Mouse (Mus musculus) midbrain, embryonic 12.5 days (tissue): ENCODE data around the gene March8. TPM values are rescaled to one million over a fixed set of nuclear protein-coding genes. Genes with fewer than 3 reads are reported as not detected.

Experiments used
- ATAC-seq: fragments of 200-750 bp; cut with Nextera tagmentation; 2 replicates; pipeline ENCODE4 v1.8.0; 2017; ENCODE audit warnings: low read depth, moderate TSS enrichment, moderate library complexity; ENCODE audit not compliant: low FRiP score
- H3K27ac ChIP-seq: fragments of 300-500 bp; sonication (generic); replicated peaks from 2 replicates; pipeline ENCODE4 v1.5.1; 2016; ENCODE audit warnings: mild to moderate bottlenecking
- H3K27me3 ChIP-seq: fragments of 300-500 bp; sonication (generic); 2 replicates; pipeline ENCODE4 v1.6.1; 2016; ENCODE audit warnings: mild to moderate bottlenecking
- H3K36me3 ChIP-seq: fragments of 300-500 bp; sonication (generic); 2 replicates; pipeline ENCODE4 v1.6.1; 2016
- H3K4me1 ChIP-seq: fragments of 300-500 bp; sonication (generic); 2 replicates; pipeline ENCODE4 v1.6.1; 2016
- H3K4me2 ChIP-seq: fragments of 300-500 bp; sonication (generic); replicated peaks from 2 replicates; pipeline ENCODE4 v1.6.1; 2016; ENCODE audit warnings: mild to moderate bottlenecking, moderate library complexity
- H3K4me3 ChIP-seq: fragments of 300-500 bp; sonication (generic); 2 replicates; pipeline ENCODE4 v1.5.1; 2016; ENCODE audit warnings: mild to moderate bottlenecking
- H3K9ac ChIP-seq: fragments of 300-500 bp; sonication (generic); replicated peaks from 2 replicates; pipeline ENCODE4 v1.6.1; 2016; ENCODE audit warnings: mild to moderate bottlenecking, moderate library complexity
- H3K9me3 ChIP-seq: fragments of 300-500 bp; sonication (generic); 2 replicates; pipeline ENCODE4 v1.6.1; 2016; ENCODE audit warnings: mild to moderate bottlenecking
- WGBS: fragments of 180-500 bp; shearing (Covaris S2); methylation state at CpG from one replicate; pipeline ENCODE4 v1.1.7; 2016; 5-methylcytosine and 5-hydroxymethylcytosine counted together
- polyA plus RNA-seq: library from polyadenylated mRNA; unstranded; fragments of >200 nt; fragmentation: Nextera tagmentation; extraction: Ambion mirVana; gene quantifications from 2 replicates; pipeline ENCODE4 v1.2.1, GENCODE M21; 2016

The March8 gene
- polyA plus RNA-seq, 1 experiment from 2014 or later: 54.6 TPM

DNA sequence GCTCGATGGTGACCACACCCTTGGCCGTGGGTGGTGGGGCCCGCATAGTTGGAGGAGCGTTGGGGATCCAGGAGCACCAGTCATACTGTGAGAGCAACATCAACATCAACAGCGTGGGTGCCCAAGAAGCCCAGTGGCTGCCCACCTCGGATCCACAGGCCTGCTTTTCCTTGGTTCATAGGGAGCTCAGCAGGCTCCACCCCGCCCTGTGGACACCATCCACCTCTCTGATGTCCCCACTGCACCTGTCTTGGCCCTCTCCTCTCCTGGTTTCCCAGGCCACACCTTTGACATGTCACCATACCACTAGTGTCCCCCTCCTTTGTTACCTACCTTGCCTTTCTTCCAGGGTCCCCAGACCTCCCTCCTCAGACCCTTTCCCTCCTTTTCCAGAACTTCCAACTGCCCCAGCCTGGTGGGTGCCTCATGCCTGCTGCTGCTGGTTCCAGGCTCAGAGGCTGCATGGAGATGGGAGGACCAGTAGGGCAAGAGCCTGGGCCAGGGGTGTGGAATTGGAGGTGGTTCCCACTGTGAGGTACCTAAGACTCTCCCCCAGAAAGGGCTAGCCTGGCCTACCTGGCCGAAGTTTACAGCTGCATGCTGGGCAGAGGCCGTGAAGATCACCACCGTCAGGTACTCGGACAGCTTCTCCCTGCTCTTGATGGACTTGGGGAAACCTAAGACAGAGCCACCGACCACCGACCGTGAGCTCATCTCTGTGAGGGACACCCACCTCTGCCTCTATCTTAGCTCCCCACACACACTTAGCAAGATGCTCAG is 74.9 kb downstream of the March8 start:
- H3K4me2 ChIP-seq: no peak overlapping the region
- no peak overlapping the region for H3K9ac ChIP-seq
- 93% methylated on average over 14 of the region's 14 CpGs for WGBS
- no peaks in the 10 kb centered on the region for H3K27me3 ChIP-seq
- no peaks in the 10 kb centered on the region for H3K9me3 ChIP-seq
- H3K4me3 ChIP-seq: no peak overlapping the region
- no peaks in the 10 kb centered on the region for H3K4me1 ChIP-seq
- H3K27ac ChIP-seq: no peak overlapping the region
- no peak for ATAC-seq
- 0 out of 2 replicates have a peak, but pooled peaks cover 12% of the 10 kb centered on the region for H3K36me3 ChIP-seq

DNA sequence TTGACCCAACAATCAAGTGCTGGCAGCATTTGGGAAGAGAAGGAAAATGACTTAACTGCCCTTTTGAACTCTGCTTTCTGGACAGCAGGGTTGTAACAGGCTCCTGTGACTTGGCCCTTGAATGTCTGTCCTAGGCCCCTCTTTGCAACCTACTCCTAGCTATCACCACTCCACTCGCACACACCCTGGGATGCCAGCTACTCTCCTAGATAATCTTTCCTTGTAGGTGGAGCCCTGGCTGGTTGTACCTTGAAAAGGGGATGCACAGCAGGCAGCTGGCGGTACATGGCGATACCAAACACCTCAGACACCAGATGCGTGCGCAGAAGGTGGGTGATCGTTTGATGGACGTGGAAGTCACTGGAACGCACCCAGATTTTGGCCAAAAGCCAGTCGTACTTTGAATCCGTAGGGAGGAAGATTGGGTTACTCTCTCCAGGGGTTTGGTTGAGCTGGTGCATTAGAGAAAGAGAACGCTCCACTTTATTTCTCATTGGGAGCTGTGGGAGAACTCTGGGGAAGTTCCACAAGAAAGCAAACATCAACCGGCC is 77.4 kb downstream of the March8 start:
- H3K4me1 ChIP-seq: no peaks in the 10 kb centered on the region
- H3K36me3 ChIP-seq: no peaks in the 10 kb centered on the region
- no peak overlapping the region for H3K27ac ChIP-seq
- no peaks in the 10 kb centered on the region for H3K27me3 ChIP-seq
- WGBS: 85% methylated on average over 12 of the region's 12 CpGs
- no peaks in the 10 kb centered on the region for H3K9me3 ChIP-seq
- H3K4me2 ChIP-seq: no peak overlapping the region
- H3K9ac ChIP-seq: no peak overlapping the region
- ATAC-seq: no peak
- no peak overlapping the region for H3K4me3 ChIP-seq

DNA sequence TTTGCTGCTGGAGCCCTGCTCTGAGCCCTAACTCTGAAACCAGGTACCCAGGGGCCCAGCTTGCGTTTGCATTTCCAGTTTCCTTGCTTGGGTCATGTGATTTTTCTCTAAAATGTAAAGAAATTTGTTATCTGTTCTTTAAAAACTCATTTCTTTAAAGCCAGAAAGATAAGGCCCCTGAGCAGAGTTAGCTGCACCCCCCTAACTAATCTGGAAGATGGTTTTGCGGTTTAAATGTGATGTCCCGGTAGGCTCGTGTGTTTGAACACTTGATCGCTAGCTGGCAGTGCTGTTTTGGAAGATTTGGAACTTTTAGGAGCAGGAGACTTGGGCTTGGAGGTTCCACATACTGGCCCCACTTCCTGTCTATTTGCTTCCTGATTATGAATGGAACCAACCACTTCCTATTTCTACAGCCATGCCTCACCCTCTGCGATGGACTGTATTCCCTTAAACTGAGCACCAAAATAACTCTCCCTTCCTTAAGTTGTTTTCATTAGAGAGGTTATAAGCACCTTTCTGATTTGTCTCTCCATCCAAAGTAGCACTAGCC is 78.3 kb downstream of the March8 start:
- H3K27me3 ChIP-seq: no peaks in the 10 kb centered on the region
- no peak overlapping the region for H3K9ac ChIP-seq
- 86% methylated on average over 6 of the region's 6 CpGs for WGBS
- H3K4me1 ChIP-seq: no peaks in the 10 kb centered on the region
- H3K36me3 ChIP-seq: no peaks in the 10 kb centered on the region
- no peaks in the 10 kb centered on the region for H3K9me3 ChIP-seq
- no peak for ATAC-seq
- no peak overlapping the region for H3K4me3 ChIP-seq
- H3K27ac ChIP-seq: no peak overlapping the region
- H3K4me2 ChIP-seq: no peak overlapping the region

DNA sequence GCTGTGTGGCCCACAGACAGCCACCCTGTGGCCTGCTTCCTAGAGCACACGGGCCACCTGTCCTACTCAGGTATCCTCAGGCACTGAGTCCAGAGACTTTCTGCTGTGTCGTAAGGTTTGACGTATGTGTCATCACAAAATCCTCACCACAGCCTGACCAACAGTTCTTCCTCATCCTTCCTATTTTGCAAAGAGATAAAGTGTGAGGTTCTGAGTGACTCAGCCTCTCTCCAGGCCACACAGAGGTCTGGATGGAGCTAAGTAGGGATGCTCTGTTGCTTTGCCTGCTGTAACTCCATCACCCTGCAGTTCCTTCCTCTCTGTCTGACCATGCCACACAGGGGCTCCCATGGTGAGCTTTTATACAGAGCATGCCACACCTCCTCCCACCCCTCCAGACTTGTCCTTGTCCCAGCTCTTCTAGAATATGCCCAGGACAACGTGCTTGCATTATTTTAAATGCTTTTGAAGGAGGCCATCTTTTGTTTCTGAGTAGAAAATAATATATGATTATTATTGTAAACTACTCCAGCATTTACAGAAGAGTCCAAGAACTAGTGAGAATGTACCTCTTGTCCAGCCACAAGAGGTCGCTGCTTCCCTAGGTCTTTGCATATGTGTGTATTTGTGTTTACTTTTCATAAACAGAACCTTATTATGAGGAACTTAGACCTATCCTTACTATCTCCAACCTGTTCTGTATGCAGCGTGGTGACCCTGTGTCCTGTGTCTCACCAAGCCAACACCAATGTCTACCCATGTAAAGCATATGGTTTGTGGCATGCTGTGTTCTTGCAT is 79.9 kb downstream of the March8 start:
- H3K4me3 ChIP-seq: no peak overlapping the region
- no peak overlapping the region for H3K27ac ChIP-seq
- no peaks in the 10 kb centered on the region for H3K27me3 ChIP-seq
- no peak overlapping the region for H3K4me2 ChIP-seq
- H3K36me3 ChIP-seq: no peaks in the 10 kb centered on the region
- no peaks in the 10 kb centered on the region for H3K4me1 ChIP-seq
- ATAC-seq: no peak
- H3K9ac ChIP-seq: no peak overlapping the region
- WGBS: 69% methylated on average over 6 of the region's 6 CpGs
- H3K9me3 ChIP-seq: no peaks in the 10 kb centered on the region

DNA sequence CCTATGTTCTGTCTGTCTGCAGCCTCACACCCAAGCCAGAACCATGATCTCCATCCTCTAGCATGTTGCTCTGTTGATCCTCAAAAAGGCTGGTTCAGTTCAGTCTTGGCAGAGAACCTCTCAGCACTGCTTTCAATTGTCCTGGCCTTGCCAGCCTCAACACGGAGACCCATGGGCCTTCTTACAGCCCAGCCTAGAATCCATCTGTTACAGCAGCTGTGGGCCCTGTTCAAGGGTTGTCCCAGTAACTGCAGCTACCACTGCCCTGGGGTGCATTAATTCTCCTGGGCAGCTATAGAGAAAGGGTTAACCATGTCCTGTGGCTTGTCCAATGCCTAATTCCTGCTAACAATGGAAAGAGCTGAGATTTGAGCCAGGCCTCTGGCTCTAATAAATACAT is 80.7 kb downstream of the March8 start:
- no peaks in the 10 kb centered on the region for H3K27me3 ChIP-seq
- no peak overlapping the region for H3K9ac ChIP-seq
- WGBS: 86% methylated on average over 1 of the region's 1 CpGs
- no peaks in the 10 kb centered on the region for H3K9me3 ChIP-seq
- no peak overlapping the region for H3K4me2 ChIP-seq
- H3K36me3 ChIP-seq: no peaks in the 10 kb centered on the region
- H3K4me3 ChIP-seq: no peak overlapping the region
- no peak for ATAC-seq
- H3K27ac ChIP-seq: no peak overlapping the region
- no peaks in the 10 kb centered on the region for H3K4me1 ChIP-seq

DNA sequence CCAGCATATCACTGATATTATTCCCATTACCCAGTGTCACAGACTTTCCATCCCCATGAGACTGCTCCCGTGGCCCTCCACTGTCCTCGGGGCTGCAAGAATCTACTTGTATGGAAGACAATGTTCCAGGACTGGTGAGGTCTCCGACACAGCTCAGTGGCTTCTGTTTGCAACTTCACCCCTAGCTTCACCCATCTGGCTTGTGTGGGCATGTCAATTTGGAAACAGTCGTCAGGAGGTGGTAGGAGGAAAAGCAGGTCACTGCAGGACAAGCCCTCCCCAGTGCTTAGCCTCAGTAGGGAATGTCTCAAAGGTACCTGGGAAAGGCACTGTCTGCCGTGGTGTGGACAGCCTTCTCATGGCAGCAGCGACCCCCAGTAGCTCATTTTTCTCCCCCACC is 81.9 kb downstream of the March8 start:
- Histone ChIP-seq H3K4me2 (no peak overlapping the region), H3K27ac (no peak overlapping the region), H3K27me3 (no peaks in the 10 kb centered on the region), H3K4me3 (no peak overlapping the region), H3K9me3 (no peaks in the 10 kb centered on the region), H3K9ac (no peak overlapping the region), H3K4me1 (no peaks in the 10 kb centered on the region), H3K36me3 (no peaks in the 10 kb centered on the region)
- no peak for ATAC-seq
- 81% methylated on average over 6 of the region's 6 CpGs for WGBS

DNA sequence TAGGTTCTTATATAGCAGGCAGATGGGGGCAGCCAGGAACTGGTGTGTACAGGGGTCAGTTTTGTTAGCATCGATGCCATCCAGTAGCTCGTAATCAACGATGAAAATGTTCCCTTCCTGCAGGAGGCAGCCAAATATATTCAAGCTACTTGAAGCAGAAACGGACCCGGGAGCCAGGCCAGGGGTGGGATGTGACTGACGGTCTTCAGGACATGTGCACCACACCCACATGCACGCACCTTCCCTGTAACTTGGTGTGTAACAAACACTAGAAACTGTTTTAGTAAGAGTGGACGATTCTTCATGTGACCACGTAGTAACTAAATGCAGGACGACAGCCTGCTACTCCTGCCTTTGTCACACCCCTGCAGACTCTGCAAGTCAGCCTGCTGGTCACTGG is 82.4 kb downstream of the March8 start:
- H3K27ac ChIP-seq: no peak overlapping the region
- 83% methylated on average over 10 of the region's 10 CpGs for WGBS
- no peak for ATAC-seq
- H3K9me3 ChIP-seq: no peaks in the 10 kb centered on the region
- no peak overlapping the region for H3K4me2 ChIP-seq
- no peak overlapping the region for H3K9ac ChIP-seq
- no peaks in the 10 kb centered on the region for H3K4me1 ChIP-seq
- no peaks in the 10 kb centered on the region for H3K36me3 ChIP-seq
- no peaks in the 10 kb centered on the region for H3K27me3 ChIP-seq
- no peak overlapping the region for H3K4me3 ChIP-seq

DNA sequence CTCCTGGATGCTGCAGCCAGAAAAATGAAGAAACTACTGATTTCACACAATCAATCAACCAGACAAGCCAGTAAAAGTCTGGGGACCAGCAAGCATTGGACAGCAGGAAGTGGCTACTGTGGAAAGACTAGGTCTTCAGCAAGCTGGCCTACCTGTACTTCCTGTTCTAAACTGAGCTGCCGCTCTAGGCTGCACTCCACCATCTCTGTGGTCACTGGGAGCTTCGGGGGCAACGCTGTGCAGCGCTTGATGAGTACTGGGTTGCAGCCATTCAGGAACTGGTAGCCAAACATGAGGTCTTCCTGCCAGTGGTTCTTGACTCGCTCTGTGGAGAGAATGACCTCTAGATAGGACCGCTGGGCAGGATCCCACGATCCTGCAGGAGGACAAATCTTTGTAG is 85.2 kb downstream of the March8 start:
- H3K27me3 ChIP-seq: no peaks in the 10 kb centered on the region
- H3K9me3 ChIP-seq: no peaks in the 10 kb centered on the region
- 92% methylated on average over 7 of the region's 7 CpGs for WGBS
- no peaks in the 10 kb centered on the region for H3K36me3 ChIP-seq
- no peak overlapping the region for H3K9ac ChIP-seq
- no peak overlapping the region for H3K4me3 ChIP-seq
- H3K4me1 ChIP-seq: no peaks in the 10 kb centered on the region
- H3K27ac ChIP-seq: no peak overlapping the region
- H3K4me2 ChIP-seq: no peak overlapping the region
- ATAC-seq: no peak

DNA sequence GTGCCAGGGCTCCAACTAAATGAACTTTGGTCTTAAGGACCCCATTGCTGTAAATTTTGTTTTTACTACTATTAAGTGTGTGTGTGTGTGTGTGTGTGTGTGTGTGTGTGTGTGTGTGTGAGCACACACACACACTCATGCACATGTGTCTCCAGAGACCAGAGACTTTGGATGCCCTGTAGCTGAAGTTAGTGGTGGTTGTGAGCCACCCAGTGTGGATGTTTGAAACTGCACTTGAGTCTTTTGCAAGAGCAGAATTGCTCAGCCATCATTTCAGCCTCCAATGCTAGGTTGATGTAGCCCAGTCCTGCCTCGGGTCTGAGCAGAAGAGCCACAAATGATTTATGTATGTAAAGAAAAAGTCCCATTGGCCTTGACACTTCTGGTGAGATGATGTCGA is 85.8 kb downstream of the March8 start:
- Histone ChIP-seq H3K27ac (no peak overlapping the region), H3K9me3 (no peaks in the 10 kb centered on the region), H3K4me3 (no peak overlapping the region), H3K4me2 (no peak overlapping the region), H3K27me3 (no peaks in the 10 kb centered on the region), H3K4me1 (no peaks in the 10 kb centered on the region), H3K9ac (no peak overlapping the region), H3K36me3 (no peaks in the 10 kb centered on the region)
- no peak for ATAC-seq
- WGBS: 72% methylated on average over 2 of the region's 2 CpGs

DNA sequence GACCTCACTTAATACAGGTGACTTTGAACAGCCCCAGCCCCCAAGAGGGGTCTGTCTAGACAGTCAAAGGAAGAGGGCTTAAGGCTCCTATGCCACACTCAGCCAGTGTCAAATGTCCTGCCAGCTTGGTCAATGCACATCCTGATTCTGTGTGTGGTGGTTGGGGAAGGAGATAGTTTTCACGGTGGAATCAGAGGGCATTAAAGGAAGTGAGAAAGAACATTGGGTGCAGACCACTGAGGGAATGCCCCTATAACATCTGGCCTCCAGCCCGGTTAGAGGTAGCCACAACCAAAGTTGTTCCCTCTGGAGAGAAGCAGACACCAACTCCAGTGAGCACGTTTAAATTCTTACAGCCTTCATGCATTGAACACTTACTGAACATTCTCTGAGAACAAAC is 89.7 kb downstream of the March8 start:
- ATAC-seq: no peak
- Histone ChIP-seq H3K27ac (no peak overlapping the region), H3K4me3 (no peak overlapping the region), H3K4me1 (no peaks in the 10 kb centered on the region), H3K9me3 (no peaks in the 10 kb centered on the region; the same call in 1 of the 2 replicates), H3K4me2 (no peak overlapping the region), H3K36me3 (no peaks in the 10 kb centered on the region), H3K9ac (no peak overlapping the region), H3K27me3 (no peaks in the 10 kb centered on the region)
- 96% methylated on average over 3 of the region's 3 CpGs for WGBS

DNA sequence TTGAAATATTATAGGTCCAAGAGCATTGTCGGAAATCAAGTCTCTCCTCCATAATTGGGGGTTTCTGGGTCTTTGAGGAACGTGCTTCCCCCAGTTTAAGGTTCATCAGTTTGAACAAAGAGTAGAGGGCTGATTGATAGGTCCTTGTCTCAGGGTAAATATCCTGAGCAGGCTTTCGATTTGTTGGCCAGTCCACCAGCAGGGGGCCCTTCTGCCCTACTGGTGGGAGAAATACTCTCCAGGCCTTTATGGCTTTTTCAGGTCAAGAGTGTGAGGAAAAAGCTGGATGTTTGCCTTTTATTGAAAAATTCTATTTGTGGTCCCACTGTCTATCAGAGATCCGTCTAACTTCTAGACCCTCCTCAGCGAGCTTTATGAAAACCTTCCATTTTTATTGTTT is 90.5 kb downstream of the March8 start:
- H3K36me3 ChIP-seq: no peaks in the 10 kb centered on the region
- no peak overlapping the region for H3K4me2 ChIP-seq
- no peaks in the 10 kb centered on the region for H3K27me3 ChIP-seq
- 73% methylated on average over 5 of the region's 5 CpGs for WGBS
- no peaks in the 10 kb centered on the region; the same call in 1 of the 2 replicates for H3K9me3 ChIP-seq
- H3K27ac ChIP-seq: no peak overlapping the region
- ATAC-seq: no peak
- no peak overlapping the region for H3K4me3 ChIP-seq
- H3K4me1 ChIP-seq: no peaks in the 10 kb centered on the region
- no peak overlapping the region for H3K9ac ChIP-seq

DNA sequence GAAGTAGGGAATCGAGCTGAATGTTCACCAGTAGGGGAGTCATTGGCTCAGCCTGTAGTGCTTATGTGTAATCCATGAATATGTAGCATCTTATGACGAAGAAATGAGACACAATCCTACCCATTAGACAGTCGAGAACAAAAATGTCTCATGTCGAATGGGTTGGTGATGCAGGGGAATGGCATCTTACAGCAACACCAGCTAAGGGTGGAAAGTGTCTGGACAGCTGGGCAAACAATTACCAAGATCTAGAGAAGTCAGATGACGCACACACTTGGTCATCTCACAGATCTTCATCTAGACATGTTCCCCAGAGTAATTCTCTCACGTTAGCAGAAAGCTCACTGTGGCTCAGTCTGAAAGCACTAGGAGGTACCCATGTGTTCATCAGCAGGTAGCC is 101.0 kb downstream of the March8 start:
- Histone ChIP-seq H3K27ac (no peak overlapping the region), H3K9me3 (no peaks in the 10 kb centered on the region), H3K36me3 (no peaks in the 10 kb centered on the region), H3K4me2 (no peak overlapping the region), H3K4me1 (no peaks in the 10 kb centered on the region), H3K9ac (no peak overlapping the region), H3K4me3 (no peak overlapping the region), H3K27me3 (no peaks in the 10 kb centered on the region)
- WGBS: 83% methylated on average over 6 of the region's 6 CpGs
- no peak for ATAC-seq
